Mouse (Mus musculus) Patski (cell line): ENCODE measurements around the gene Syvn1. TPM values are rescaled to one million over a fixed set of nuclear protein-coding genes. Genes with fewer than 3 reads are reported as not detected.

Source experiments
- ATAC-seq: fragments of 100-300 bp; one replicate; pipeline ENCODE4 v1.8.0; 2021
- CTCF ChIA-PET: fragments of 350-600 bp; sonication (Branson Sonifier 250); formaldehyde crosslinking; loops from one replicate; lab custom pipeline; 2022; ENCODE audit warnings: inconsistent platforms; lab: Charles Lee
- POLR2A ChIA-PET: fragments of 350-600 bp; sonication (Branson Sonifier 250); formaldehyde crosslinking; loops from one replicate; lab custom pipeline; 2022; ENCODE audit warnings: antibody characterized with exemption, inconsistent platforms; lab: Charles Lee
- DNase-seq: peaks from one replicate; pipeline ENCODE4 v3.0.0-alpha.2; 2011; ENCODE audit warnings: low read depth, low spot score
- H3K27me3 ChIP-seq: fragments of 371-371 bp; one replicate; pipeline ENCODE4 v1.5.1; 2021
- CTCF ChIP-seq: fragments of 100-300 bp; IDR thresholded peaks from one replicate; pipeline ENCODE4 v1.5.1; 2021
- in situ Hi-C: fragments of 300-500 bp; cut with MboI; formaldehyde crosslinking; loops from 3 replicates; pipeline ENCODE4 v1.11.1; 2018; ENCODE audit warnings: low pct_unique_long_range_greater_than_20kb, mixed read lengths
- polyA plus RNA-seq: library from polyadenylated mRNA; unstranded; gene quantifications from one replicate; pipeline ENCODE4 v1.2.3, GENCODE M21; 2021

Syvn1 gene
- polyA plus RNA-seq, 1 experiment from 2014 or later = 55.2 TPM

- CTCF ChIA-PET = interaction anchor here (1.4 to 2.4 kb wide), 2 partner anchors 41 to 275 kb away, joined by 3 to 5 read pairs; partner anchors contain the start of gene Capn1
- TF ChIP-seq CTCF = no peak
- POLR2A ChIA-PET = interaction anchor here (0.6 to 0.8 kb wide), 2 partner anchors 28 to 62 kb away, joined by 3 to 6 read pairs; no protein-coding TSS in a partner anchor
- DNase-seq (no peak), ATAC-seq (no peak)
- in situ Hi-C loops = no loop called here
- H3K27me3 ChIP-seq = no peaks in the 10 kb centered on the region
Measured at GRCm38 (mm10) chr19:6056696-6057095, 10.3 kb downstream of the Syvn1 start.

- no peaks in the 10 kb centered on the region for H3K27me3 ChIP-seq
- TF ChIP-seq CTCF = no peak
- ChIA-PET POLR2A (interaction anchor here (0.6 to 1.3 kb wide), 3 partner anchors 11 to 61 kb away, joined by 3 to 6 read pairs (median 4); partner anchors contain the start of gene Syvn1), CTCF (interaction anchor here (1.4 kb wide), 1 partner anchor 274 kb away, joined by 3 read pairs; no protein-coding TSS in a partner anchor)
- ATAC-seq (peak; percentile 23), DNase-seq (peak; percentile 75)
- in situ Hi-C loops = no loop called here
Measured at GRCm38 (mm10) chr19:6057313-6058096, 11.1 kb downstream of the Syvn1 start, which contains the start of the genes Mrpl49 and Fau. TSS of gene Mrpl49 (minus strand) at chr19:6057785. TSS of gene Fau (plus strand) at chr19:6057844.

DNA sequence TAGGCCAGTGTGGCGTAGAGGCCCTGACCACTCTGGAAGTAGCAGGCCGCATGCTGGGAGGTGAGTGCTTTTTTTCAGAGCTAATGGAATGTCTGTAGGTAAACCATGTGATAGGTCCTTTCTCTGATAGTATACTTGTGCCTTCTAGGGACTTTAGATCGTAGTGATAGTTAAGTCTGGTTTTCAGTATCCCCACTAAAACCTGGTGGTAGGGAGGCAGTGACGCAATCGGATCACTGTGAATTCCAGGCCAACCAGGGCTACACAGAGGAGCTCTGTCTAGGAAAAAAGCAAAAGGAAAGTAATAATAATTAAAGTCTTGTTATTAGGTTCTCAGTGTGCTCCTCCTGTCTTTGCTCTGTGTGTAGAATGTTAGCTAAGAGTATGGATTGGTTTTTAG lies 12.1 kb downstream of the Syvn1 start:
- no peaks in the 10 kb centered on the region for H3K27me3 ChIP-seq
- CTCF ChIA-PET = no interaction called here
- ATAC-seq (no peak), DNase-seq (no peak)
- TF ChIP-seq CTCF = no peak
- POLR2A ChIA-PET = interaction anchor here (0.6 to 1.3 kb wide), 6 partner anchors 12 to 369 kb away, joined by 3 to 6 read pairs (median 4); partner anchors contain the start of gene Syvn1
- in situ Hi-C loops = no loop called here

DNA sequence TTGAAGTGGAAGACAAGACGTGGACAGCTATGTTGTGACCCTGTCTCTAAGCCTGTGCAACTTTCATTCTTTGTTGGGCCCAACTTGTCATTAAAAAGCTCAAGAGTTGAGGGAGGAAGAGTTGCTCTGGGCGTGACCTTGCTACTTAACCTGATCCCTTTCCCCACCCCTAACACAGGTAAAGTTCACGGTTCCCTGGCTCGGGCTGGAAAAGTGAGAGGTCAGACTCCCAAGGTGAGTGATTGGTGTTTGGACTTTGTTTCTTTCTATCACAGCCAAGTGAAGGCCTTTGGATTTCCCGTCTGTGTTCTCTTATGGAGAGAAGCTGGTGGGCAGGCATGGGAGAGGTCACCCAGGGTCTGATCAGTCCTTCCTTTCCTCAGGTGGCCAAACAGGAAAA lies 12.6 kb downstream of the Syvn1 start:
- no peak for TF ChIP-seq CTCF
- ChIA-PET POLR2A (interaction anchor here (0.6 to 1.3 kb wide), 5 partner anchors 16 to 369 kb away, joined by 3 to 6 read pairs (median 3); no protein-coding TSS in a partner anchor), CTCF (no interaction called here)
- H3K27me3 ChIP-seq = no peaks in the 10 kb centered on the region
- ATAC-seq (no peak), DNase-seq (no peak)
- in situ Hi-C loops = no loop called here

DNA sequence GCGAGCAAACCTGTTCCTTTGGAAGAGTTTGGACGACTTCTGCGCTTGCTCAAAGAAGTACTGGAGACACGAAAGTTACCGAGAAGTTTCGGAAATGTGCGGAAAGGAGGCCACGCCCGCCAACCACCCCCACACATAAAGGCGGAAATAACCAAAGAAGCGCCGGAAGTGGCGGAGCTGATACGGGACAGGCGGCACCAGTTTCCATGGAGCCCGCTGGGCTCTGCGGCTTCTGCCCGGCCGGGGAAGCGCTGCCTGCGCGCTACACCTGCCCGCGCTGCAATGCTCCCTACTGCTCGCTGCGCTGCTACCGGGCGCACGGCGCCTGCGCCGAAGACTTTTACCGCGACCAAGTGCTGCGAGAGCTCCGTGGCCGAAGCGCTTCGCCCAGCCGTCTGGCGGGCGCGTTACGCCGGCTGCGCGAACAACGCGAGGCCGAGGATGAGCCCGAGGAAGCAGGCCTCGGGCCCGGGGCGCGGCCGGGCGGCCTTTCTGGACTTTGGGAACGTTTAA lies 14.7 kb downstream of the Syvn1 start, which contains the start of gene Znhit2:
TSS of gene Znhit2 (plus strand) at position 172 of the 513 bp plus-strand sequence.
- ATAC-seq (peak; percentile 78), DNase-seq (peak; percentile 74)
- in situ Hi-C loops = no loop called here
- H3K27me3 ChIP-seq = no peaks in the 10 kb centered on the region
- ChIA-PET POLR2A (interaction anchor here (0.5 to 3.3 kb wide), 3 partner anchors 15 to 216 kb away, joined by 4 to 15 read pairs (median 5); partner anchors contain the start of gene Syvn1), CTCF (interaction anchor here (1.0 kb wide), 1 partner anchor 43 kb away, joined by 3 read pairs; no protein-coding TSS in a partner anchor)
- TF ChIP-seq CTCF = no peak

DNA sequence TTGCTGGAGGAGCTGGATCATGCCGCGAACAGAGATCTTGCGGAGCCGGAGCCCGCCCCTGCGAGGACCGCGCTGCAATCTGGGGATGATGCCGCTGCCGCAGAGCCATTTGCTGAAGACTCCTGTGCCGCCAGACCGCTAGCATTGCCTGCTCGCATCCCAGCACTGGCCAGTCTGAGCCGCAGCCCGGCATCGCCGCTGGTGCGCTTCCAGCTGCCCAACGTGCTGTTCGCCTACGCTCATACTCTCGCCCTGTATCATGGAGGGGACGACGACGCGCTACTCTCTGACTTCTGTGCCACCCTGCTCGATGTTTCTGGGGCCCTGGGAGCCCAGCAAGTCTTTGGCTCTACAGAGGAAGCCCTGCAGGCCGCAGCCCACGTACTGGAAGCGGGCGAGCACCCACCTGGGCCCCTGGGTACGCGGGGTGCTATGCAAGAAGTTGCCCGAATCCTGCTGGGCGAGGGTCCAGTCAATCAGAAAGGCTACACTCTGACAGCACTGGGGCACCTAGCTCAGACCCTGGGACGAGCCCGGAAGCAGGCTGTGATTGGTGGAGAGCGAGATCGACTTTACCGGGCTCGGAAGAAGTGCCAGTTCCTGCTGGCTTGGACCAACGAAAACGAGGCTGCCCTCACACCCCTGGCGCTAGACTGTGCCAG lies 15.4 kb downstream of the Syvn1 start:
- in situ Hi-C loops = no loop called here
- ChIA-PET CTCF (interaction anchor here (1.0 kb wide), 1 partner anchor 44 kb away, joined by 3 read pairs; no protein-coding TSS in a partner anchor), POLR2A (interaction anchor here (1.1 to 3.3 kb wide), 2 partner anchors 15 to 196 kb away, joined by 3 to 15 read pairs; partner anchors contain the start of gene Syvn1)
- H3K27me3 ChIP-seq = no peaks in the 10 kb centered on the region
- no peak for DNase-seq
- peak; percentile 13 for ATAC-seq
- TF ChIP-seq CTCF = no peak

- DNase-seq = no peak
- ChIA-PET POLR2A (interaction anchor here (1.1 to 3.3 kb wide), 2 partner anchors 16 to 195 kb away, joined by 3 to 15 read pairs; partner anchors contain the start of gene Syvn1), CTCF (no interaction called here)
- no peak for TF ChIP-seq CTCF
- in situ Hi-C loops = no loop called here
- no peak for ATAC-seq
- no peaks in the 10 kb centered on the region for H3K27me3 ChIP-seq
Measured at GRCm38 (mm10) chr19:6062418-6062817, 16.0 kb downstream of the Syvn1 start.

GRCm38 (mm10) chr19:6063081-6063480 lies 16.7 kb downstream of the Syvn1 start:
- H3K27me3 ChIP-seq = no peaks in the 10 kb centered on the region
- POLR2A ChIA-PET = interaction anchor here (1.3 kb wide), 1 partner anchor 11 kb away, joined by 4 read pairs; no protein-coding TSS in a partner anchor
- TF ChIP-seq CTCF = no peak
- in situ Hi-C loops = no loop called here
- CTCF ChIA-PET = no interaction called here
- ATAC-seq = no peak
- no peak for DNase-seq

DNA sequence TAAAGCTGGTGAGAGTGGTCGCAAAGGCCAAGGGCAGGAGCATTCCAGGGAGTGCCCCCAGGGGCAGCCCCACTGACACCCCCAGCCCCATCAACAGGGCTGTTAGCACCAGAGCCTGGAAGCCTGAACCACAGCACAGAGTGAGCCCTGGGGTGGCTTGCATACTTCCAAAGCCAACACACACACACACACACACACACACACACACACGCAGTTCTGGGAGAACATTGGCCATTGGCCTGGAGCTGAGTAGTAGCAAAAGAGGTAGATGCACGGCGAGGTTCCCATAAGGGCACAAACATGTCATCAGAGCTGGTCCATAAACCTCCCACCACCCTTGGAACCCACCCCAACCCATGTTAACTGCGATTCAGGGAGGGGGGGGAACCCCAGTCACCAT lies 20.2 kb downstream of the Syvn1 start:
- ChIA-PET CTCF (interaction anchor here (0.7 to 2.9 kb wide), 12 partner anchors 10 to 214 kb away, joined by 3 to 27 read pairs (median 5); partner anchors contain the start of genes Cdca5, Syvn1, Tmem262 and Vps51), POLR2A (interaction anchor here (0.6 to 1.6 kb wide), 6 partner anchors 10 to 161 kb away, joined by 3 to 6 read pairs (median 4); partner anchors contain the start of genes Capn1, Snx15 and Vps51)
- TF ChIP-seq CTCF = no peak
- H3K27me3 ChIP-seq = no peaks in the 10 kb centered on the region
- DNase-seq (no peak), ATAC-seq (no peak)
- in situ Hi-C loops = no loop called here
